Mouse (Mus musculus) A20 (cell line): Measurements from ENCODE around the gene Bphl.

Source experiments
- DNase-seq: peaks from one replicate; pipeline ENCODE4 v3.0.0-alpha.2; 2011; ENCODE audit warnings: low read depth, low spot score

Gene Bphl

GRCm38 (mm10) chr13:34120536-34120935 lies 83.1 kb downstream of the Bphl start:
- DNase-seq = no peak
